Mouse (Mus musculus) ES-E14 (cell line): ENCODE data around the gene Klhl22. TPM values are rescaled to one million over a fixed set of nuclear protein-coding genes. Genes with fewer than 3 reads are reported as not detected.
A peak's percentile ranks its signal among the peaks of the same experiment; 100 is the strongest.

Source experiments
- DNase-seq: peaks from one replicate; pipeline ENCODE4 v3.0.0-alpha.2; 2013; ENCODE audit warnings: low read depth, low spot score
- H3K27ac ChIP-seq: 2 replicates; pipeline ENCODE4 v1.5.1; 2012; ENCODE audit warnings: low read depth, mild to moderate bottlenecking, low read length, moderate library complexity, mixed read lengths; ENCODE audit not compliant: poor library complexity, insufficient read depth, severe bottlenecking
- H3K36me3 ChIP-seq: 2 replicates; pipeline ENCODE4 v1.6.1; 2012; ENCODE audit warnings: mild to moderate bottlenecking, low read length, moderate library complexity, mixed read lengths; ENCODE audit not compliant: control insufficient read depth, poor library complexity, insufficient read depth, severe bottlenecking
- H3K4me1 ChIP-seq, 2 experiments: fragments of 150-350 bp in 1 of 2; sonication (generic) in 1 of 2; 2 replicates each; pipeline ENCODE4 v1.6.1; 2012; ENCODE audit warnings: low read length in 2 of 2, mild to moderate bottlenecking in 1 of 2, mixed read lengths in 1 of 2; ENCODE audit not compliant: control insufficient read depth in 2 of 2, insufficient read depth in 2 of 2, poor library complexity in 1 of 2
- H3K4me3 ChIP-seq, 2 experiments: fragments of 150-350 bp in 1 of 2; sonication (generic) in 1 of 2; 2 replicates each; pipeline ENCODE4 v1.5.1; 2012; ENCODE audit warnings: low read length in 2 of 2, low read depth in 1 of 2, mild to moderate bottlenecking in 1 of 2, mixed read lengths in 1 of 2; ENCODE audit not compliant: insufficient read depth in 1 of 2, poor library complexity in 1 of 2, severe bottlenecking in 1 of 2
- H3K9ac ChIP-seq: 2 replicates; pipeline ENCODE4 v1.6.1; 2012; ENCODE audit warnings: low read depth, mild to moderate bottlenecking, low read length, mixed read lengths; ENCODE audit not compliant: poor library complexity, insufficient read depth, severe bottlenecking
- H3K9me3 ChIP-seq: fragments of 150-350 bp; sonication (generic); 2 replicates; pipeline ENCODE4 v1.6.1; 2012; ENCODE audit warnings: low read depth, mild to moderate bottlenecking, low read length; ENCODE audit not compliant: control insufficient read depth, insufficient read depth
- CHD2 ChIP-seq: IDR thresholded peaks from 2 replicates; pipeline ENCODE4 v1.6.1; 2014; ENCODE audit warnings: mild to moderate bottlenecking, low read depth, low read length, inconsistent platforms
- HCFC1 ChIP-seq: IDR thresholded peaks from 2 replicates; pipeline ENCODE4 v1.6.1; 2012; ENCODE audit warnings: low read length, inconsistent platforms, borderline replicate concordance; ENCODE audit not compliant: insufficient read depth
- MAFK ChIP-seq: IDR thresholded peaks from 2 replicates; pipeline ENCODE4 v1.6.1; 2014; ENCODE audit warnings: mild to moderate bottlenecking, low read depth, low read length, inconsistent platforms; ENCODE audit not compliant: insufficient read depth
- ZC3H11A ChIP-seq: IDR thresholded peaks from 2 replicates; pipeline ENCODE4 v1.6.1; 2012; ENCODE audit warnings: low read depth, mild to moderate bottlenecking, inconsistent platforms, low read length, borderline replicate concordance
- ZNF384 ChIP-seq: IDR thresholded peaks from 2 replicates; pipeline ENCODE4 v1.6.1; 2012; ENCODE audit warnings: low read depth, low read length, inconsistent platforms
- in situ Hi-C, 2 experiments: fragments of 600-800 bp; cut with MboI; formaldehyde crosslinking; loops; one replicate each; pipeline ENCODE4 v1.15.1; 2025; ENCODE audit warnings: low sequenced_read_pairs in 2 of 2, inconsistent platforms in 1 of 2; ENCODE audit not compliant: unreplicated experiment in 2 of 2
- total RNA-seq: library from RNA; depleted of rRNA; stranded (reverse); fragments of 300-350 nt; gene quantifications from 2 replicates; pipeline ENCODE4 v1.2.3, GENCODE M21; 2012

The Klhl22 gene
- total RNA-seq, 1 experiment = 64.7 TPM

DNA sequence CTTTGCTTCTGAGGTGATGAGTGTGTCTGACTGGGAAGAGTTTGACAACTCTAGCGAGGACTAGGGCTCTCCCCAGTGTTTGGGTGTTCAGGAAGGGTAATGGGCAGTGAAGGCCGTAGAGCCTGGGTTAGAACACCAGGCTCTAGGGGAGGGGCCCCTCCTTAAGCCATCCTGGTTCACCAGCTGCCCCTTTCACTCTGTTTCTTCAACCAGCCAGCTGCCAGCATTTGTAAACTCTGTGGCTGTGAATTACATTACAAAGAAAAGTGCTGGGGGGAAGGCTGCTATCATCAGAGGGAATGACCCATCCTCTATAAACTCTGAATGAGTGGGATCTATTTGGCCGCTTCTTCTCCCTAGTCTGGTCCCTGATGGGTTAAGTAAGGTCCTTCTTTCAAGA lies 33.3 kb downstream of the Klhl22 start:
- H3K9me3 ChIP-seq = no peaks in the 10 kb centered on the region
- H3K9ac ChIP-seq = no peak overlapping the region
- DNase-seq = no peak
- in situ Hi-C loops = no loop called here
- H3K4me1 ChIP-seq = peaks cover 0 to 2% of the 10 kb centered on the region in 2 experiments; a peak in 1 of 4 replicates
- TF ChIP-seq ZNF384 (no peak), HCFC1 (no peak), CHD2 (no peak), MAFK (no peak), ZC3H11A (no peak)
- H3K36me3 ChIP-seq = peaks cover 16% of the 10 kb centered on the region
- H3K27ac ChIP-seq = no peak overlapping the region
- no peak overlapping the region for H3K4me3 ChIP-seq

DNA sequence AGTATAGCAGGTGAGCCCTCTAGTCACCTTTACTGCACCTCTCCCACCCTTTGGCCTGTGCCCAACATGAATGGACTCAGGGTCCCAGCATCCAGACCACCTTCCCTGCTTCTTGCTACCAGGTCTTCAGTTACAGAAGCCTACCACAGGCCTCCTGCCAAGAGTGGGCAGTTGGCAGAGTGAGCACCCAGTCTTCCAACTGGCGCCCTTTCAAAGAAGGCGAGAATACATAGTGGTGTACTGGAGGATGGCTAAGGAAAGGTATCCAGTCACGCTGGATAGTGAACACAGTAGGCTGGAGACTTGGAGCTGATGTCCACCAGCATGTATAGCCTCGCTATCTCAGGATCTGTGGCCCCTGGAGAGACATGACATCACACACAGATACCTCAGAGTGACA lies 34.6 kb downstream of the Klhl22 start:
- in situ Hi-C loops = no loop called here
- no peak overlapping the region for H3K9ac ChIP-seq
- H3K9me3 ChIP-seq = no peaks in the 10 kb centered on the region
- TF ChIP-seq CHD2 (no peak), HCFC1 (no peak), ZNF384 (no peak), MAFK (no peak), ZC3H11A (no peak)
- no peak for DNase-seq
- peaks cover 11% of the 10 kb centered on the region for H3K36me3 ChIP-seq
- peaks cover 0 to 2% of the 10 kb centered on the region in 2 experiments; a peak in 1 of 4 replicates for H3K4me1 ChIP-seq
- no peak overlapping the region for H3K4me3 ChIP-seq
- no peak overlapping the region for H3K27ac ChIP-seq

DNA sequence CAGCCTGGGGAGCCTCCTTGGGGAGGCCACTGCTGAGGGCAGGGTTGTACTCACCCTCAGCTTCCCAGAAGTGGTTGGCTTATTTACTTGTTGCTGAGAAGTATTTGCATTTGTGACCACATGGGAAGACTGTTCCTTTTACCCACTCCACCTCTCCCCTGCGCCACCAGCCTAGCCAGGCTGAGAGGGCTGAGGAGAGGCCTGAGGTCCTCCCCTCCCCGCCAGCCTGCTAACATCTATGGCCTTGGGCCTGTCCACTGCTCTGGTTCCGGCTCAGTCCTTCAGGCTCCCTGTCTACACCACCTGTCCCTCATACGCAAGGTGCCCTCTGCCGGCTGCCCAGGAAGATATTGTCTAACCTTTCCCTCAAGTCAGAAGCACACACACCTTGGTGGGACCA lies 36.2 kb downstream of the Klhl22 start:
- H3K4me3 ChIP-seq = no peak overlapping the region
- no peaks in the 10 kb centered on the region for H3K9me3 ChIP-seq
- no peak overlapping the region for H3K27ac ChIP-seq
- no peak for DNase-seq
- H3K4me1 ChIP-seq = peaks cover 0 to 2% of the 10 kb centered on the region in 2 experiments; a peak in 1 of 4 replicates
- no peak overlapping the region for H3K9ac ChIP-seq
- H3K36me3 ChIP-seq = peaks cover 7% of the 10 kb centered on the region; the same call in 1 of the 2 replicates
- TF ChIP-seq HCFC1 (no peak), ZNF384 (no peak), MAFK (no peak), CHD2 (no peak), ZC3H11A (no peak)
- in situ Hi-C loops = no loop called here

DNA sequence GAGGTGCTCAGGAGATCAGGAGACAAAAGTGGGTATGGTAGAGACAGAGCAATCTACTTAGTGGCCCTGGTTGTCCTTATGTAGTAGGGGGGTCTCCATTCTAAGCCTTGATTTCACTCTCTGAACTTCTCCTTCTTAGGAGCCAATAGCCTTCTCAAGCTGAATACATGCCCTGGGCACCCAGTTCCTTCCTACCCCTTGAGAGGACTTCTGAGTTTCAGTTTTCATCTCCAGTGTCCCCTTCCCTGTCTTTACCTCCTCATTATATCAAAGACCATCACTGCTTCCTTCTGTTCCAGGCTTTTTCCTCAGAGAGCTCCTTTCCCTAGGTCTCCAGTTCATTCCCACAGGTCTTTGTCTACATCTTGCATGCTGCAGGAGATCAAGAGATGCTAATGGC lies 37.1 kb downstream of the Klhl22 start:
- H3K27ac ChIP-seq = no peak overlapping the region
- no peak overlapping the region for H3K9ac ChIP-seq
- H3K4me3 ChIP-seq = peak overlapping the region in 1 of 2 experiments; percentile 27; a peak in 1 of 4 replicates
- in situ Hi-C loops = no loop called here
- TF ChIP-seq ZC3H11A (no peak), CHD2 (no peak), ZNF384 (no peak), MAFK (no peak), HCFC1 (no peak)
- no peak for DNase-seq
- peaks cover 0 to 2% of the 10 kb centered on the region in 2 experiments; a peak in 1 of 4 replicates for H3K4me1 ChIP-seq
- no peaks in the 10 kb centered on the region for H3K9me3 ChIP-seq
- H3K36me3 ChIP-seq = peaks cover 7% of the 10 kb centered on the region; the same call in 1 of the 2 replicates
